Mouse (Mus musculus): ENCODE data around the gene Arhgap23. TPM values are rescaled to one million over a fixed set of nuclear protein-coding genes. Genes with fewer than 3 reads are reported as not detected.

The Arhgap23 gene
- polyA plus RNA-seq, 1 experiment: 14.9 TPM

DNA sequence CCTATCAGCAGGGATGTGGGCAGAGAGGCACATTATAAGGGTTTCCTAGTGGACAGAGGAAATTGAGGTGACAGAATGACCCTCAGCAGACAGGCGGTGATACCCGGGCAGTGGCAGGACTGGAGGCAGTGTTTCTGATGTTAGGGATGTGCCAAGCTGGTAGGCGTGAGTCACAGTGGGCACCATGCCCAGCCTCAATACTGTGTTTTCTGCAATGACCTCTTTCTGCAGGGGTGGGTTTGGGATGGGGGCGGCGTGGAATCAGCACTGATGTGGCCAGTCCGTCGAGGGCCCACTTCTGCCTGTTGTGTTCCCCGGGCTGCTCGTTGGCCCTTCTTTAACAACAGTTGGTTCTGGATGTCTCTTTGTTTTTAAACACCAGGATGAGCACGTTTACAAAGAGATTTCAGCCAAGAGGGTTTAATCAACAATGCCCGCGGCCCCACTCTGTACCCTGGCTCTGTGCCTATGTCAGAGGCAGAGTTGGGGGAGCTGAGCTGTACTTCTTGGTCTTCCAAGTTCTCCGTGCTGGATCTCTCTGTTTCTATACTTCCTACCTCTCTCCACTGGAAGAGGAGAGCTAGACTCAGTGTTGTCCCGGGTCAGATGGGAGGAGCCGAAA lies 25.8 kb downstream of the Arhgap23 start:
- Histone ChIP-seq H3K27me3 (replicated peaks; ENCODE audit: control insufficient read depth, insufficient read depth, low read length) (no peaks in the 10 kb centered on the region), H3K4me1 (ENCODE audit: control insufficient read depth, insufficient read depth, low read length) (peaks cover 10% of the 10 kb centered on the region), H3K27ac (ENCODE audit: insufficient read depth, low read depth, low read length) (no peak overlapping the region), H3K36me3 (ENCODE audit: control insufficient read depth, insufficient read depth, low read length) (no peaks in the 10 kb centered on the region), H3K4me3 (ENCODE audit: insufficient read depth, low read depth, low read length) (peak overlapping the region; percentile 63)
- DNase-seq: peak; percentile 36
- TF ChIP-seq CTCF (conservative IDR thresholded peaks at IDR 0.05; ENCODE audit: insufficient read depth, insufficient read length, low read depth, low read length) (no peak), POLR2A (IDR thresholded peaks at IDR 0.05; ENCODE audit: low read depth, low read length) (no peak)
- WGBS: 55% methylated on average over 15 of the region's 15 CpGs

DNA sequence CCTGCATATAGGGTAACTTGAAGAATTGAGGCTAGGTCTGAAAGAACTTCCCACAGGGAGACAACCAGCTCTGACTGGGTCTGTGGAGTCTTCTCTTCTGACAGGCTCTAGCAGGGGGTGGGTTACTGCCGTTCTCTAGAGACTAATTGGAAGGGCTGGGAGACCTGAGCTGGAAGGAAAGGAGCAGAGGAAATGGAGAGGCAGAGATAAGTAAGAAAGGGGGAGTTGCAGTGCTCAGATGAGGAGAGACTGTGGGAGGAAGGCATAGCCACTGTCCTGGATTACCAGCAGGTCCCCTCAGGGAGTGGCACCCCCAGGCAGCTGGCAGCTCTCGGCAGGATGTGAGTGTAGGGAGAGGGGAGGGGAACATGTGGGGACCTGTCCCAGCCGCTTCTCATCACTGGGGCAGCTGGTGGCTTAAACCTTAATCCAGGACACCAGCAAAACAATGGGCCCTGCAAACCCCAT lies 26.4 kb downstream of the Arhgap23 start:
- Histone ChIP-seq H3K4me1 (ENCODE audit: control insufficient read depth, insufficient read depth, low read length) (peaks cover 10% of the 10 kb centered on the region), H3K4me3 (ENCODE audit: insufficient read depth, low read depth, low read length) (peak overlapping the region; percentile 63), H3K36me3 (ENCODE audit: control insufficient read depth, insufficient read depth, low read length) (no peaks in the 10 kb centered on the region), H3K27ac (ENCODE audit: insufficient read depth, low read depth, low read length) (no peak overlapping the region), H3K27me3 (replicated peaks; ENCODE audit: control insufficient read depth, insufficient read depth, low read length) (no peaks in the 10 kb centered on the region)
- no peak for DNase-seq
- no peak for TF ChIP-seq POLR2A (IDR thresholded peaks at IDR 0.05; ENCODE audit: low read depth, low read length)
- TF ChIP-seq CTCF (conservative IDR thresholded peaks at IDR 0.05; ENCODE audit: insufficient read depth, insufficient read length, low read depth, low read length): no peak
- 57% methylated on average over 3 of the region's 3 CpGs for WGBS

DNA sequence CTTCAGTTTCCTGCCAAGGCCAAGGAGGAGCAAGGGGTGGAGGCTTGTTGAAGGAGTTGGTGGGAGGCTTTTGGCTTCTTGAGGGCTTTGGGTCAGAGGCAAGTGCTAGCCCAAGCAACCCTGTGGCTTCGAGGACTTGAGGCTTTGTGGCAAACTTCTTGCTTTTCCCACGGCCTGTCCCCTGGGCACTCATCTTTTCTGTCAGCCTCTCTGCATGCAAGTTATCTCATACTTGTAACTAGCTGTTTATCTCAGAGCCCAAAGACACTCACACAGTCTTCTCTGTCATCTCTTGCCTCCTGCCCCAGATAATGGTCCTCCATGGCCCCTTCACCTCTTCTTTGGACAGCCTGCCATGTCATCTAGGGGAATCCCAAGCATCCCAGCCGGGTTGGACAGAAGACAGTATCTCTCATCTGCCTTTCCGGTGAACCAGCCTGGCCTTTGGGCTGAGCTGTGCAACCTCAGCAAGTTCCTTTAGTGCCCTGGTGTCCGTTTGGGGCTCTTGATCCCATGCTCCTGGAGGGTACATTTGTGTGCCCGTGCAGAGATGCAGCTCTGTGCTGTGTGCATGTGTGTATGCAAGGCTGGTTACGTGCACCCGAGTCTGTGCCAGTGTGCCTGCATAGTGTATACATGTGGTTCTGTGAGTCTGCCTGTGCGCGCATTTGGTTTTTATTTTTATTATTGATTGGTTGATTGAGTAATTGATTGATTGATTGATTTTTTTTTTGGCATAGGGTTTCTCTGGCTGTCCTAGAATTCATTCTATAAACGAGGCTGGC lies 27.8 kb downstream of the Arhgap23 start:
- no peak overlapping the region for H3K27ac ChIP-seq (ENCODE audit: insufficient read depth, low read depth, low read length)
- no peaks in the 10 kb centered on the region for H3K27me3 ChIP-seq (replicated peaks; ENCODE audit: control insufficient read depth, insufficient read depth, low read length)
- WGBS: 77% methylated on average over 11 of the region's 11 CpGs
- no peaks in the 10 kb centered on the region for H3K36me3 ChIP-seq (ENCODE audit: control insufficient read depth, insufficient read depth, low read length)
- H3K4me1 ChIP-seq (ENCODE audit: control insufficient read depth, insufficient read depth, low read length): peaks cover 5% of the 10 kb centered on the region
- H3K4me3 ChIP-seq (ENCODE audit: insufficient read depth, low read depth, low read length): no peak overlapping the region
- TF ChIP-seq POLR2A (IDR thresholded peaks at IDR 0.05; ENCODE audit: low read depth, low read length) (no peak), CTCF (conservative IDR thresholded peaks at IDR 0.05; ENCODE audit: insufficient read depth, insufficient read length, low read depth, low read length) (no peak)
- DNase-seq: no peak

DNA sequence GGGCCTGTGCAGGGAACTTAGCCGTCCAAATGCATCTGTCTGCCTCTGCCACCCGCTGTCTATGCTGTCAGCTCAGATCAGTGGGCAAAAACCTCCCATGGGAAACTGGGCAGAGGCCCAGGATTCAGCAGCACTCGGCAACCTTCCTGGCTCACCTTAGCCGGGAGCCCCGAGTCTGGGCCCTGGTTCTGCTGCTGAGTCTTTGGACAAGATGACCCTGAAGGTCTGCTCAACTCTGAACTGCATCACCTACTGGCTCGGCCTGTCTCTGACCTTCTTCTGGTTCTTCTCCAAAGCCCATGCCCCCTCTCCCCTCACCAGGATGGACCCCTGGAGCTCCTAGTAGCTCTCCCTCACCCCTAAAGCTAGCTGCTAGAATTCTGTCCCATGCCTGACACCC lies 30.3 kb downstream of the Arhgap23 start:
- Histone ChIP-seq H3K4me1 (ENCODE audit: control insufficient read depth, insufficient read depth, low read length) (peaks cover 10% of the 10 kb centered on the region), H3K36me3 (ENCODE audit: control insufficient read depth, insufficient read depth, low read length) (no peaks in the 10 kb centered on the region), H3K27me3 (replicated peaks; ENCODE audit: control insufficient read depth, insufficient read depth, low read length) (no peaks in the 10 kb centered on the region), H3K27ac (ENCODE audit: insufficient read depth, low read depth, low read length) (no peak overlapping the region), H3K4me3 (ENCODE audit: insufficient read depth, low read depth, low read length) (no peak overlapping the region)
- TF ChIP-seq POLR2A (IDR thresholded peaks at IDR 0.05; ENCODE audit: low read depth, low read length): no peak
- WGBS: 81% methylated on average over 6 of the region's 6 CpGs
- DNase-seq: no peak

DNA sequence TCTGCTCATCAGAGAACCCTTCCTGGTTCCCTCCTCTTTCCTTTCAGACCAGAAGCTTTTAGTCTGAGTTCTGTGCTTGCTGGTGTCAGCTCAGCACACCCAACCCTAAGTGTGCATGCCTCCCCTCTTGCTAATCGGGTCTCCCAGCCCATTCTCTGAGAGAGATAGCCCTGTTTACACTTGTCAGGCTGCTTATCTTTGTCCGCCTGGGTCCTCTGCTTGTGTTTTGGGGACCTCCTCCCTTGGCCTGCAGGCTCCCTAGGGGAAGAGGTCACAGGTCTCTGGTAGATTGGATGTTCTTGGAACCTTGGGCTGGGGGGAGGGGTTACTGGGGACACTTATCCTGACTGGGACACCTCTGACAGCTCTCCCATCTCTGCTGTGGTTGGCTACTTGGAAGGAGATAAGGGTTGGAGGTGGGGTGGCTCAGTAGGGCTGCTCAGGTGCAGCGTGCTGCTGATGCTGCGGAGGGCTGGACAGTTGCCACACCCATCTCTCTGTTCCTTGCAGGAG lies 30.7 kb downstream of the Arhgap23 start:
- Histone ChIP-seq H3K4me3 (ENCODE audit: insufficient read depth, low read depth, low read length) (no peak overlapping the region), H3K36me3 (ENCODE audit: control insufficient read depth, insufficient read depth, low read length) (no peaks in the 10 kb centered on the region), H3K4me1 (ENCODE audit: control insufficient read depth, insufficient read depth, low read length) (peaks cover 10% of the 10 kb centered on the region), H3K27ac (ENCODE audit: insufficient read depth, low read depth, low read length) (no peak overlapping the region), H3K27me3 (replicated peaks; ENCODE audit: control insufficient read depth, insufficient read depth, low read length) (no peaks in the 10 kb centered on the region)
- TF ChIP-seq CTCF (conservative IDR thresholded peaks at IDR 0.05; ENCODE audit: insufficient read depth, insufficient read length, low read depth, low read length): no peak
- TF ChIP-seq POLR2A (IDR thresholded peaks at IDR 0.05; ENCODE audit: low read depth, low read length): no peak
- 82% methylated on average over 4 of the region's 4 CpGs for WGBS
- DNase-seq: no peak

DNA sequence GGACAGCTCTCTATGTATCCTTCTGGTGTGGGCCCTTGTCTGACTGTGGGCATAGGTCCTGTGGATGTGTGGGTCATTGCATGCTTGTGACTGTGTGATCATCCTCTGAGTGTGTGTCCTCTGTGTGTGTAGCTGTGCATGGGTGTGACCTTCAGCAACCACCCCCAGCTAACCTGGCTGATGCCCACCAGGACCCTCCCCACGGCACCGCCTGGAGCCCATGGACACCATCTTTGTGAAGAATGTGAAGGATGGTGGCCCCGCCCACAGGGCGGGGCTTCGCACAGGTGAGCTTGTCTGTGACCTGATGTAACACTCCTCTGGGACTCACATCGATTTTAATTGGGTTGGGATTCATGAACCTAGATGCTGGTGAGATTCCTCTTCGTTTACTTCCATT lies 32.6 kb downstream of the Arhgap23 start:
- Histone ChIP-seq H3K27ac (ENCODE audit: insufficient read depth, low read depth, low read length) (no peak overlapping the region), H3K36me3 (ENCODE audit: control insufficient read depth, insufficient read depth, low read length) (no peaks in the 10 kb centered on the region), H3K4me1 (ENCODE audit: control insufficient read depth, insufficient read depth, low read length) (peaks cover 10% of the 10 kb centered on the region), H3K4me3 (ENCODE audit: insufficient read depth, low read depth, low read length) (no peak overlapping the region), H3K27me3 (replicated peaks; ENCODE audit: control insufficient read depth, insufficient read depth, low read length) (no peaks in the 10 kb centered on the region)
- no peak for TF ChIP-seq POLR2A (IDR thresholded peaks at IDR 0.05; ENCODE audit: low read depth, low read length)
- TF ChIP-seq CTCF (conservative IDR thresholded peaks at IDR 0.05; ENCODE audit: insufficient read depth, insufficient read length, low read depth, low read length): no peak
- no peak for DNase-seq
- WGBS: 84% methylated on average over 7 of the region's 7 CpGs

Data from kidney, adult 2 months (tissue).